Mouse (Mus musculus): ENCODE data around the gene Acaca. TPM values are rescaled to one million over a fixed set of nuclear protein-coding genes. Genes with fewer than 3 reads are reported as not detected.

The Acaca gene
- polyA plus RNA-seq, 1 experiment from 2014 or later: 38.7 TPM

DNA sequence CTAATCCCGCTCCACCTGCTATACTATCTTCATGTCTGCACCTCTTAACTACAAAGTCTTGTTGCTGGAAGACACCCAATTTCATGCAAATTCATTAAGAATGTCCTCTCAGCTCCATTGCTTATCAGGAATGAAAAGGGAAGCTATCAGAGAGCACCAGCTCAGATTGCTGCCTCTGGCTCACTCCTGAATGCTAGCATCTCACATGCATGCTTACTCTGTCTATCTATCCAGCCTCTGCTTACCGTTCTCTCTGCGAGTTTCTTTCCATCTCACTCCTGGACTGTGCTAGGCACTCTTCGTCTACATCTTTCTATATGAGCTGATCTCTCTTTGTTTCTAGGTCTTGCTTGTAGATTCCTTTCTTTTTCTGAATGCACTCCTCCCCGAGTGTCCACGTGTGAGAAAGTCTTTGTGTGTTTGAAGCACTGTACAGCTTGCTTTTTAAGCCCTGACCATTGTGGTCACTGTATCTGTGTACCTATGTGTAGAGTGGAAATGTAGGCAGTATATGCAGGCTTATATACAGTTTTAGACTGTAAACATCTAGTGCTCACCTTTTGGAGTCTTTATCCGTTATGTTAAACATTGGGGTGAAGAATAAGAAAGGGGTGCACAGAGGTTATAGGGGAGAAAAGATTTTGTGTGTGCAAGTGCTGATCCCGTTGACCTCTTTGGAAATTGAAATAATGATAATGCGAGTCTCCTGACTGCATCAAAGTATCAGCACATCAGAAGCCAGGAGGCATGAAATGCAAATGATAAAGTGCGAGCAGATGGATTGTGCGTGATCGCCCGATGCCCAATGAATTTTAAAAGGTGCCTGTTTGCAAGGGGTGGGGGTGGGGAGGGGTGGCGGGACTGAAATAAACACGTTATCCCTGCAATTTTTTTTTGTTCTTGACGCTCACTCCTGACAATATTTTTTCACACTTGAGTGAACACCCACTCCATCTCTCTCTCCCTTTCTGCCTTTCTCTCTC is 219.7 kb downstream of the Acaca start:
- peak overlapping the region; percentile 41 for H3K4me2 ChIP-seq (replicated peaks)
- H3K9me3 ChIP-seq: no peaks in the 10 kb centered on the region
- peak; percentile 23; the same call in 1 of the 2 replicates for ATAC-seq (ENCODE audit: low FRiP score, low read depth)
- H3K4me1 ChIP-seq: peaks cover 40% of the 10 kb centered on the region
- WGBS: 42% methylated on average over 16 of the region's 16 CpGs
- H3K4me3 ChIP-seq: no peak overlapping the region
- 0 out of 2 replicates have a peak overlapping the region, but pooled peaks have one; percentile 32 for H3K9ac ChIP-seq (replicated peaks)
- peak overlapping the region; percentile 79 for H3K27ac ChIP-seq (replicated peaks)
- no peaks in the 10 kb centered on the region for H3K27me3 ChIP-seq
- H3K36me3 ChIP-seq: no peaks in the 10 kb centered on the region

DNA sequence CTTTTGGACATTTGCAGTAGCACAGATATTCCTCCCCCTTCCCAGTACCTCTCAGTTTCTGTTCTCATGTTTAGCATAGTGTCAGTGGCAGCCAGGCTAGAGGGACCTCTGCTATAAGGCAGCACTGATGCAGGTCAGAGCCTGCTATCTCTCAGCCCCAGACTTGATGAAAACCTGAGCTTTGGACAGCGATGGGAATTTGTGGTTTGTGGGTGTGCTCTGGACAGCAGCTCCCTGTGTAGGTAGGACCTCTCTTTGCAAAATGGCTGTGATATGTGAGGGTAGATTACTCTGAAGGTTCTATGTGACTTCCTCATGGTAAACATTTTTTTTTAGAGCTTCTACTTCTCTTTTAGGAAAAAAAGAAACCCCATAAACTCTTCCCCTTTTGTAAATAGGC is 221.7 kb downstream of the Acaca start:
- peaks cover 40% of the 10 kb centered on the region for H3K4me1 ChIP-seq
- H3K36me3 ChIP-seq: no peaks in the 10 kb centered on the region
- H3K4me2 ChIP-seq (replicated peaks): no peak overlapping the region
- no peaks in the 10 kb centered on the region for H3K9me3 ChIP-seq
- ATAC-seq (ENCODE audit: low FRiP score, low read depth): no peak
- 91% methylated on average over 1 of the region's 1 CpGs for WGBS
- no peak overlapping the region for H3K27ac ChIP-seq (replicated peaks)
- H3K9ac ChIP-seq (replicated peaks): no peak overlapping the region
- H3K27me3 ChIP-seq: no peaks in the 10 kb centered on the region
- no peak overlapping the region for H3K4me3 ChIP-seq

DNA sequence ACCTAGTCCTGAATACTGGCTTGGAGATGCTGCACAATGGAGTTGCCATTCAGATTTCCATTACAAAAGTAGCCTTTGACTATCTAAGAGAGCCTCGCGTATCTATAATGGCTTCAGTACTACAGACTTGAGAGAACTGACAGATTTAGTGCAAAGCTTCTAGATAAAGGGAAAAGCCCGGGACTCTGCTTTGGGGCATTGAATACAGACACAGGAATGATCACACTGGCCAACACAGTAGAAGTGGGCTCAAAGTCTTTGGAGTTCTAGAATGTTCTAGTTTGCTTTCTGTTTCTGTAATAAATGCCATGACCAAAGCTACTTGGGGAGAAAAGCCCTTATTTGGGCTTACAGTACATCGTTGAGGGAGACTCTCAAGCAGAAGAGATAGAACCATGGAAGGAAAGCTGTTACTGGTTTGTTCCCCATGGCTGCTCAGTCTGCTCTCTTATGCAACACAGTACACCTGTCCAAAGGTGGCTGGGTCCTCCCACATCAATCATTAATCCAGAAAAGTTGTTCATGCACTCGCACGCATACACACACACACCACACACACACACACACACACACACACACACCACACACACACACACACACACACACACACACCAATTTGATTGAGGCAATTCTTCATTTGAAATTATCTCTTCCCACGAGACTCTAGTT is 223.7 kb downstream of the Acaca start:
- ATAC-seq (ENCODE audit: low FRiP score, low read depth): no peak
- Histone ChIP-seq H3K36me3 (no peaks in the 10 kb centered on the region), H3K4me3 (no peak overlapping the region), H3K4me2 (replicated peaks) (no peak overlapping the region), H3K9ac (replicated peaks) (no peak overlapping the region), H3K27me3 (no peaks in the 10 kb centered on the region), H3K27ac (replicated peaks) (no peak overlapping the region), H3K9me3 (no peaks in the 10 kb centered on the region), H3K4me1 (peaks cover 39% of the 10 kb centered on the region)
- 69% methylated on average over 7 of the region's 7 CpGs for WGBS

DNA sequence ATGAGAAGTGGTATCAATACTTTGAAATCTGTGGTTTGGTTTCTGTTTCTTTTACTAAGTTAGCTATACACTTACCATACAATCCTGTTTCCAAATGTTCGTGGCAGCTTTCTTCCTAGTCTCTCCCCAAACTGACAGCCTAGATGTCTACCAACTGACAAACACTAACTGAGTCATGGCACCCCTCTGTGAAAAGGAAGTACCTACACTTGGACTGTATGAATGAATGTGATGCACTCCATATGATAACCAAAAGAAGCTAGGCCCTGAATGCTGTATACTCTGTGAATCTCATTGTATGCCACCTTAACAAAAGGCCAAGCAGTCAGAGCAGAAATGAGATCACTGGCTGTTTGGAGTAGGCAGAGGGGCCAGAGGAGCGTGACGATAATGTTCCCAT is 227.8 kb downstream of the Acaca start:
- H3K4me3 ChIP-seq: no peak overlapping the region
- WGBS: 88% methylated on average over 3 of the region's 3 CpGs
- no peak overlapping the region for H3K4me2 ChIP-seq (replicated peaks)
- H3K27ac ChIP-seq (replicated peaks): no peak overlapping the region; the same call in 1 of the 2 replicates
- no peaks in the 10 kb centered on the region for H3K9me3 ChIP-seq
- H3K27me3 ChIP-seq: no peaks in the 10 kb centered on the region
- no peak overlapping the region for H3K9ac ChIP-seq (replicated peaks)
- H3K36me3 ChIP-seq: no peaks in the 10 kb centered on the region
- no peak for ATAC-seq (ENCODE audit: low FRiP score, low read depth)
- H3K4me1 ChIP-seq: peaks cover 19% of the 10 kb centered on the region

DNA sequence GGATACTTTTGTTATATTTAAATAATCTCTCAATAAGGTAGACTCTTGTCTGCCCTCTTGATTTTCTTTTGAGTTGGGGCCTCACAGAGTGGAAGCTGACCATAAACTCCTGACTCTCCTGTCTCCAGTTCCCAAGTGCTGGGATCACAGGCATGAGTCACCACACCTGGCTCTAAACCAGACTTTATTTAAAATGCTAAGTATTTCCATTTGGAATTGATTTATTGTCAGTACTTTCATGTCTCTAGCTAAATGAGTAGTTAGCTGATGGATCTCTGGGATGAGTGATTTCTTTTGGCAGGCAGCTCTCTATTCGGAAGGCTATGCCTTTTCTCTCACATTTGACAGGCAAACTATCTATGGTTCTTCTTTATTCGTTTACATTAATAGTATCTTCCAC is 228.3 kb downstream of the Acaca start:
- Histone ChIP-seq H3K27ac (replicated peaks) (no peak overlapping the region; the same call in 1 of the 2 replicates), H3K4me3 (no peak overlapping the region), H3K27me3 (no peaks in the 10 kb centered on the region), H3K9ac (replicated peaks) (no peak overlapping the region), H3K4me1 (peaks cover 24% of the 10 kb centered on the region), H3K4me2 (replicated peaks) (no peak overlapping the region), H3K9me3 (no peaks in the 10 kb centered on the region), H3K36me3 (no peaks in the 10 kb centered on the region)
- ATAC-seq (ENCODE audit: low FRiP score, low read depth): no peak
- WGBS: 87% methylated on average over 2 of the region's 2 CpGs

DNA sequence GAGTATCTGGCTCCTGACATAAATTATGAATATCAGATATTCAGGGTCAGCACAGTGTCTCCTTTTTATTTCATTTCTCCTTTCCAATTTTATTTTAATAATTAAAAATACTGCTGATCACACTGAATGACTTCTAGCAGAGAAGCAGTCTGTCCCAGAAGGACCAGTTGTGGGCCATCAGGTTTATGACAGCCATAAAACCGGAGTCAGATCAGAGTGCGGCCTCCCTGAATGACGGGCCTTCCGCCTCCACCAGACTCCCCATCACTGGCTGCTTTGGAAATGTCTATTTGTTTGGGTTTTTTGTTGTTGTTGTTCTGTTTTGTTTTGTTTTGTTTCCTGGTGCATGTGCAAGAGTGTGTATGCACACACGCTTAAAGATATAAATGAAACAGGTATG is 232.1 kb downstream of the Acaca start:
- Histone ChIP-seq H3K36me3 (peaks cover 17% of the 10 kb centered on the region; the same call in 1 of the 2 replicates), H3K4me1 (peaks cover 22% of the 10 kb centered on the region), H3K27ac (replicated peaks) (peak overlapping the region; percentile 58; the same call in 1 of the 2 replicates), H3K9me3 (no peaks in the 10 kb centered on the region), H3K27me3 (no peaks in the 10 kb centered on the region), H3K4me3 (no peak overlapping the region), H3K4me2 (replicated peaks) (no peak overlapping the region), H3K9ac (replicated peaks) (no peak overlapping the region)
- WGBS: 91% methylated on average over 5 of the region's 5 CpGs
- ATAC-seq (ENCODE audit: low FRiP score, low read depth): no peak

DNA sequence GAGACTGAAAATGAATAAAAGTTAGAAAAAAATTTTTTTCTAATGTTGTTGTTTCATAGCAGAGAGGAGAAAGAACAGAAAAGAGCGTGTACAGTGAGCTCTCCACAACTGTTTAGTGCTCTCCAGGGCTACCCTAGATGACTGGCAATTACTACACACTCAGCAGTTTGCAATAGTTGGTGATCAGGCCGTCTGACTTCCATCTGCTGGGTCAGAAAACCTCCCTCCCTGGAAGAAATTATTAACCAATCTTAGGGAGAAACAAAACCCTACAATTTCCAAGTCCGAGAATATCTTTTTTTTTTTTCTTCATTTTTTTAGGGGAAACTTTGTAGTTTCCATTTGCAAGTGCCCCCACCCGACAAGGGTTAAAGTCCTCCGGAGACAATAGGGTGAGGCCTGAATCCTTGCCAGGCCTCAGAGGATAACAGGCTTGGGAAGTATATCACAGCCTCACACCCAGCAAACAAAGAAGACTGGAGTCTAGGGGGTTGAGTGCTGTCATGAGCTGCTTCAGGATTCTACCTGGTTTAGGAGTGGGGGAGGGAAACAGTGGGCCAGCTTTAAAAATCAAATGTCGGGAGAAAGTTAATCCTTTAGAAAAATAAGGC is 233.3 kb downstream of the Acaca start:
- H3K9me3 ChIP-seq: no peaks in the 10 kb centered on the region
- ATAC-seq (ENCODE audit: low FRiP score, low read depth): no peak
- H3K4me1 ChIP-seq: peaks cover 22% of the 10 kb centered on the region
- H3K4me3 ChIP-seq: no peak overlapping the region
- H3K36me3 ChIP-seq: peaks cover 17% of the 10 kb centered on the region; the same call in 1 of the 2 replicates
- peak overlapping the region; percentile 58; the same call in 1 of the 2 replicates for H3K27ac ChIP-seq (replicated peaks)
- no peaks in the 10 kb centered on the region for H3K27me3 ChIP-seq
- no peak overlapping the region; the same call in 1 of the 2 replicates for H3K9ac ChIP-seq (replicated peaks)
- WGBS: 34% methylated on average over 6 of the region's 6 CpGs
- H3K4me2 ChIP-seq (replicated peaks): no peak overlapping the region

DNA sequence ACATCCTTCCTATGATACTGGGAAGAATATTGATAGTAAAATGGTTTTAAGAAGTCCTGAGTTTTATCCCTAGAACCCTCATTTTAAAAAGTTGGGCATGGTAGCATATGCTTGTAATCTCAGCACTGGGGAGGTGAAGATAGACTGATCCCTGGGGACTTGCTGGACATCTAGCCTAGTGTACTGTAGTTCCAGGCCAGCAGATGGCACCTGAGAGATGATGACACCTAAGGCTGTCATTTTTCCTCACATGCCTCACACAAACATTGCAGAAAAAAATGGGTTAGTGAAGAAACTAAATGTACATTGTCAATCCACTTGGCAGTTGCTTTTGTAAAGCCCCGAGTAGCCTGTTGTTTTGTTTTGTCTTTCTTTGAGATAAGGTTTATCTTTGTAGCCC is 235.8 kb downstream of the Acaca start:
- no peak for ATAC-seq (ENCODE audit: low FRiP score, low read depth)
- no peaks in the 10 kb centered on the region for H3K9me3 ChIP-seq
- H3K4me1 ChIP-seq: peaks cover 17% of the 10 kb centered on the region
- no peak overlapping the region for H3K9ac ChIP-seq (replicated peaks)
- no peak overlapping the region for H3K4me2 ChIP-seq (replicated peaks)
- H3K27me3 ChIP-seq: no peaks in the 10 kb centered on the region
- H3K36me3 ChIP-seq: peaks cover 17% of the 10 kb centered on the region; the same call in 1 of the 2 replicates
- WGBS: 77% methylated on average over 1 of the region's 1 CpGs
- no peak overlapping the region for H3K4me3 ChIP-seq
- H3K27ac ChIP-seq (replicated peaks): no peak overlapping the region

DNA sequence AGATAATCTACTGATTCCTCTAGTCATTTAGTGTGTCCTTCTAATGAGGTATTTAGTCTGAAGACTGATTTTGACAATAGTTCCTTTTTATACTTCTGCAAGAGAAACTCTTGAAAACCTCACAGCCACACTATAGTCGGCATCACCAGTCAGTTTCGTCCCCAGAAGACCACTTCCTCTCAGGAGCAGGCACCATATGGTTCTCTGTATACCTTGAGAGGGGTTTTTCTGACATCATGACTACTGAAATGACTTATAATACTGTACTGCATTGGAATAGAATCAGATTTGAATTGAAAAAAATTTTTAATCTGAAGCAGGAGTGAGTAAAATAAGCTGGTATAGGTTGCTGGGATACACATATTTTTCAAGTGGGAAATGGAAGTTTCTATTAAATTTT is 239.4 kb downstream of the Acaca start:
- no peak overlapping the region for H3K9ac ChIP-seq (replicated peaks)
- no peak overlapping the region for H3K27ac ChIP-seq (replicated peaks)
- no peaks in the 10 kb centered on the region; the same call in 1 of the 2 replicates for H3K4me1 ChIP-seq
- no peaks in the 10 kb centered on the region for H3K9me3 ChIP-seq
- H3K27me3 ChIP-seq: no peaks in the 10 kb centered on the region
- peaks cover 28% of the 10 kb centered on the region; the same call in 1 of the 2 replicates for H3K36me3 ChIP-seq
- no peak for ATAC-seq (ENCODE audit: low FRiP score, low read depth)
- H3K4me3 ChIP-seq: no peak overlapping the region
- 27% methylated on average over 2 of the region's 2 CpGs for WGBS
- H3K4me2 ChIP-seq (replicated peaks): no peak overlapping the region

DNA sequence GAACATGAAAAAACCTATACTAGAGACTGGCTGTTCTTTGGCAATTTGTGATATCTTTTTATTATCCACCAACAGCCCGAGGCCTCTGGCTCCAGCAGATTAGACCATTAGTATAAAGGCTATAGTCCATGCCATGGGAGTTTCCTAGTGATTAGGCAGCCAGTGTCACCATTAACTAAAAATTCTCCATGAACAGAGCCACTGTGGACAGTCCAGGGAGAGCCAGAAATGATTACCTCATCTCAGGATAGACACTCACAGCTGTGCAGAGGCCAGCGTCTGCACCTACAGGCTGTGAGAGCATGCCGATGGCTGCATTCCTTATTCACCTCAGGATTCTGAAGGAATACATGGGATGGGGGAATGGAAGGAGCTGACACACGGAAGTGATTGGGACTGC is 243.7 kb downstream of the Acaca start:
- no peak for ATAC-seq (ENCODE audit: low FRiP score, low read depth)
- 88% methylated on average over 4 of the region's 4 CpGs for WGBS

DNA sequence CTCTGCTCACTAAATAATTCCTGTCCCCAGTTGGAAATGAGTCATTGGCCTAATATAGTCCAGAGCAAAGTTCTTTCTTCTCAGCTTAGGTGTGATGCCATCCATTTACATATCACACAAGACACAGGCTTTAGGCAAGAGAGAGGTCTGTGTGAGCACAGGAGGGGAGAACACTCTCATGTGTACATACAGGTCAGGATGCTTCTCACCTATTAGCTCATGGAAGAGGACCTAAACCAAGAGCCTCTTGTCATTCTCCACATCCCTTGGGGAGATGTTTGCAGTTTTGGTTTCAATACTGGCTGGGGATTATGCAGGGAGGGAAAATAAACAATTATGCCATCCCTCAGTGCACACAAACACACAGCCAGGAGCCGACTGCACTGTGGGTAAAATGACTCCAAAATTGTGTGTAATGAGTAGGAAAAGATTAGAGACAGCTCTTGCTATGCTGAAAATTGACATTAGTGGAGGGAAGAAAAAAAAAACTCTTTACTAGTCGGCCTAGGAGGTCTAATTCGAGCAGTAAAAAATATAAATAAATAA is 246.6 kb downstream of the Acaca start:
- WGBS: 21% methylated on average over 3 of the region's 3 CpGs
- ATAC-seq (ENCODE audit: low FRiP score, low read depth): no peak
- H3K27me3 ChIP-seq: no peaks in the 10 kb centered on the region
- no peak overlapping the region for H3K9ac ChIP-seq (replicated peaks)
- H3K36me3 ChIP-seq: peaks cover 11% of the 10 kb centered on the region; the same call in 1 of the 2 replicates
- no peak overlapping the region for H3K4me3 ChIP-seq
- no peaks in the 10 kb centered on the region for H3K9me3 ChIP-seq
- H3K4me1 ChIP-seq: peaks cover 18% of the 10 kb centered on the region
- H3K27ac ChIP-seq (replicated peaks): peak overlapping the region; percentile 77
- peak overlapping the region; percentile 9; the same call in 1 of the 2 replicates for H3K4me2 ChIP-seq (replicated peaks)

More for the DNA sequence above, 243.7 kb downstream of the Acaca start:
- Histone ChIP-seq H3K9ac (replicated peaks) (no peak overlapping the region), H3K36me3 (peaks cover 11% of the 10 kb centered on the region; the same call in 1 of the 2 replicates), H3K9me3 (no peaks in the 10 kb centered on the region), H3K4me1 (peaks cover 18% of the 10 kb centered on the region), H3K27me3 (no peaks in the 10 kb centered on the region), H3K4me2 (replicated peaks) (no peak overlapping the region), H3K4me3 (no peak overlapping the region), H3K27ac (replicated peaks) (no peak overlapping the region)

Data from midbrain, embryonic 12.5 days (tissue).